Mouse (Mus musculus) hindbrain, embryonic 15.5 days (tissue): Measurements from ENCODE around the gene Olfr661. TPM values are rescaled to one million over a fixed set of nuclear protein-coding genes. Genes with fewer than 3 reads are reported as not detected.

Experiments used
- ATAC-seq: fragments of 200-750 bp; cut with Nextera tagmentation; 2 replicates; pipeline ENCODE4 v1.8.0; 2017; ENCODE audit warnings: low read depth, moderate number of reproducible peaks, moderate TSS enrichment; ENCODE audit not compliant: low FRiP score
- H3K27ac ChIP-seq: fragments of 300-500 bp; sonication (generic); replicated peaks from 2 replicates; pipeline ENCODE4 v1.5.1; 2015; ENCODE audit warnings: mild to moderate bottlenecking, inconsistent platforms
- H3K27me3 ChIP-seq: fragments of 300-500 bp; sonication (generic); 2 replicates; pipeline ENCODE4 v1.6.1; 2015; ENCODE audit warnings: control low read depth, inconsistent platforms
- H3K36me3 ChIP-seq: fragments of 300-500 bp; sonication (generic); 2 replicates; pipeline ENCODE4 v1.6.1; 2015; ENCODE audit warnings: control low read depth, inconsistent platforms
- H3K4me1 ChIP-seq: fragments of 300-500 bp; sonication (generic); replicated peaks from 2 replicates; pipeline ENCODE4 v1.6.1; 2015; ENCODE audit warnings: control low read depth, inconsistent platforms
- H3K4me2 ChIP-seq: fragments of 300-500 bp; sonication (generic); 2 replicates; pipeline ENCODE4 v1.6.1; 2015; ENCODE audit warnings: moderate library complexity, mild to moderate bottlenecking, inconsistent platforms
- H3K4me3 ChIP-seq: fragments of 300-500 bp; sonication (generic); 2 replicates; pipeline ENCODE4 v1.5.1; 2015; ENCODE audit warnings: mild to moderate bottlenecking, inconsistent platforms
- H3K9ac ChIP-seq: fragments of 300-500 bp; sonication (generic); 2 replicates; pipeline ENCODE4 v1.6.1; 2015; ENCODE audit warnings: inconsistent platforms
- H3K9me3 ChIP-seq: fragments of 300-500 bp; sonication (generic); 2 replicates; pipeline ENCODE4 v1.6.1; 2016; ENCODE audit warnings: control low read depth, inconsistent platforms
- WGBS: fragments of 180-500 bp; shearing (Covaris S2); methylation state at CpG from one replicate; pipeline ENCODE4 v1.1.7; 2015; 5-methylcytosine and 5-hydroxymethylcytosine counted together
- polyA plus RNA-seq: library from polyadenylated mRNA; unstranded; fragments of >200 nt; fragmentation: Nextera tagmentation; extraction: Ambion mirVana; gene quantifications from 2 replicates; pipeline ENCODE4 v1.2.1, GENCODE M21; 2015

The Olfr661 gene
- polyA plus RNA-seq, result not detected in 2 replicates

- no peaks in the 10 kb centered on the region for H3K27me3 ChIP-seq
- no peak within 1 kb of the TSS for H3K4me3 ChIP-seq
- no peak for ATAC-seq
- no peaks in the 10 kb centered on the region for H3K9me3 ChIP-seq
- no peak within 1 kb of the TSS for H3K9ac ChIP-seq
- H3K4me1 ChIP-seq, result no peaks in the 10 kb centered on the region
- WGBS, result 89% methylated on average over 2 of the region's 2 CpGs
- no peaks in the 10 kb centered on the region for H3K36me3 ChIP-seq
- no peak within 1 kb of the TSS for H3K27ac ChIP-seq
- no peak within 1 kb of the TSS for H3K4me2 ChIP-seq
Measured at GRCm38 (mm10) chr7:104686201-104686600, at the start of gene Olfr661. TSS of gene Olfr661 (plus strand) at chr7:104686501.

GRCm38 (mm10) chr7:104646841-104647482, 39.3 kb upstream of the Olfr661 start, which contains the start of gene Olfr658:
TSS of gene Olfr658 (minus strand) at chr7:104647305.
- H3K27ac ChIP-seq, result no peak within 1 kb of the TSS
- H3K4me2 ChIP-seq, result peak within 1 kb of the TSS; percentile 52
- WGBS, result 33% methylated on average over 21 of the region's 22 CpGs
- no peaks in the 10 kb centered on the region for H3K36me3 ChIP-seq
- H3K9ac ChIP-seq, result 0 out of 2 replicates have a peak within 1 kb of the TSS, but pooled peaks have one; percentile 2
- H3K27me3 ChIP-seq, result no peaks in the 10 kb centered on the region
- H3K4me3 ChIP-seq, result peak within 1 kb of the TSS; percentile 30
- H3K9me3 ChIP-seq, result no peaks in the 10 kb centered on the region
- peak; percentile 87 for ATAC-seq
- no peaks in the 10 kb centered on the region for H3K4me1 ChIP-seq

- Histone ChIP-seq H3K36me3 (no peaks in the 10 kb centered on the region), H3K27me3 (no peaks in the 10 kb centered on the region), H3K27ac (no peak within 1 kb of the TSS), H3K4me2 (no peak within 1 kb of the TSS), H3K9ac (no peak within 1 kb of the TSS), H3K4me3 (no peak within 1 kb of the TSS), H3K9me3 (no peaks in the 10 kb centered on the region), H3K4me1 (no peaks in the 10 kb centered on the region)
- 90% methylated on average over 3 of the region's 3 CpGs for WGBS
- ATAC-seq, result no peak
Measured at GRCm38 (mm10) chr7:104666453-104666852, 19.8 kb upstream of the Olfr661 start, which contains the start of gene Olfr659. TSS of gene Olfr659 (plus strand) at chr7:104666753.

Other genes starting within 250 kb of the Olfr661 start
- gene Trim30a, start 221.3 kb upstream of the Olfr661 start, polyA plus RNA-seq, result 0.41 and 0.94 TPM in 2 replicates
- 0.31 and 0.68 TPM in 2 replicates for gene Trim30d, start 178.7 kb upstream of the Olfr661 start, polyA plus RNA-seq
- not detected in 2 replicates for gene Olfr651, start 136.4 kb upstream of the Olfr661 start, polyA plus RNA-seq
- 0.05 TPM in 1 of 2 replicates, not detected in the other for gene Olfr652, start 125.6 kb upstream of the Olfr661 start, polyA plus RNA-seq
- gene Olfr653, start 109.2 kb upstream of the Olfr661 start, polyA plus RNA-seq, result 0.04 TPM in 1 of 2 replicates, not detected in the other
- 0.07 TPM in 1 of 2 replicates, not detected in the other for gene Olfr654, start 99.5 kb upstream of the Olfr661 start, polyA plus RNA-seq
- gene Olfr655, start 84.7 kb upstream of the Olfr661 start, polyA plus RNA-seq, result 0.12 TPM in 1 of 2 replicates, not detected in the other
- not detected in 2 replicates for gene Olfr656, start 72.5 kb upstream of the Olfr661 start, polyA plus RNA-seq
- not detected in 2 replicates for gene Olfr657, start 61.7 kb upstream of the Olfr661 start, polyA plus RNA-seq
- gene Olfr658, start 39.2 kb upstream of the Olfr661 start, polyA plus RNA-seq, result 0.13 and 0.27 TPM in 2 replicates
- not detected in 2 replicates for gene Olfr659, start 19.7 kb upstream of the Olfr661 start, polyA plus RNA-seq
- not detected in 2 replicates for gene Usp17le, start 91.0 kb downstream of the Olfr661 start, polyA plus RNA-seq
- not detected in 2 replicates for gene Usp17lb, start 156.1 kb downstream of the Olfr661 start, polyA plus RNA-seq
- not detected in 2 replicates for gene Usp17la, start 170.5 kb downstream of the Olfr661 start, polyA plus RNA-seq
- not detected in 2 replicates for gene Olfr665, start 191.5 kb downstream of the Olfr661 start, polyA plus RNA-seq
- not detected in 2 replicates for gene Olfr666, start 209.5 kb downstream of the Olfr661 start, polyA plus RNA-seq
- not detected in 2 replicates for gene Olfr667, start 235.0 kb downstream of the Olfr661 start, polyA plus RNA-seq
- gene Olfr668, start 241.6 kb downstream of the Olfr661 start, polyA plus RNA-seq, result not detected in 2 replicates
- not detected in 2 replicates for gene Olfr669, start 247.7 kb downstream of the Olfr661 start, polyA plus RNA-seq